Mouse (Mus musculus) bone marrow macrophage, adult 2 months (primary cell): ENCODE measurements around the gene Gm49340.

ENCODE experiments used
- CTCF ChIP-seq: IDR thresholded peaks from 2 replicates; pipeline ENCODE4 v1.5.1; 2012; ENCODE audit warnings: low read depth, mild to moderate bottlenecking, low read length, moderate library complexity
- POLR2A ChIP-seq: IDR thresholded peaks from 2 replicates; pipeline ENCODE4 v1.6.1; 2012; ENCODE audit warnings: mild to moderate bottlenecking, low read depth, low read length, borderline replicate concordance

GRCm38 (mm10) chr11:73350483-73350882, 20.9 kb downstream of the Gm49340 start, which contains the start of gene Olfr20:
- TF ChIP-seq CTCF (no peak), POLR2A (no peak)
